8 mouse cellular contexts compared by ENCODE assay signal in the genomic region with DNA sequence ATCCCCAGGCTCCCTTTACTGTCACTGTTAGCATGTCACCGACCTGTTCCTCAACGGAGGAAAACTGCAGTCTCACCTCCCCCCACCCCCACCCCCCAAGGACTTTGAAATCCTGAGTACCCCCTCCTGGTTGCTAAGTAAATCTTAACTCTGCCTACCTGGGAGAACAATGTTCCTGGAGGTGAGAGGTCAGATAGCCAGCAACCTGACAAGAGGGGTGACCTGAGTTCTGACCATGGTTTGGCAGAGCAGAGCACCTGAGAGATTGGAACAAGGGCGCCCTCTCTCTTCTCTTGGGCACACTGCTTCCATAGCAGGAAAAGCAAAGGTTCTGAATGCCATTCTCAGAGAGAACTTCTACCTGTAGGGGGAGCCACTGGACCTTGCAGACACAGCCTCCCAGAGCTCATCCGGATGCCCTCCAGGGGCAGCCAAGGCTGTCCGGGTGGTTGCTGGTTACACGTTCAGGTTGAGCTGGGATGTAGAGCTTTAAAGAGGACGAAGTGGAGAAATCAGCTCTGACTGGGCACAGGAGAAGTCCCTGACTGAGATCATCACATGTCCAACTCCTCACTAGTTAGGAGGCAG. TPM values are rescaled to one million over a fixed set of nuclear protein-coding genes. Genes with fewer than 3 reads are reported as not detected.
DNase-seq lines count a peak whose midpoint lies in the region; ATAC-seq and TF ChIP-seq lines count a peak whose summit lies in the region.
"Had no signal": no experiment of that assay in that cellular context is flagged by ENCODE, and none has a peak within 500 bp of the region (broad histone marks: within the 10 kb centered on the region; RNA-seq: fewer than 3 reads in every experiment).

No protein-coding gene starts in this region.

- TF ChIP-seq CTCF in hindbrain, postnatal 0 days (IDR thresholded peaks at IDR 0.05; ENCODE audit: low read depth): peak; percentile 81

- peaks cover 14% of the 10 kb centered on the region for H3K36me3 ChIP-seq in hindbrain, postnatal 0 days (ENCODE audit: insufficient read depth, low read length)

- no peak overlapping the region for H3K4me3 ChIP-seq in hindbrain, postnatal 0 days (ENCODE audit: low read length)
- H3K4me3 ChIP-seq: heart, embryonic 13.5 days had no signal

- H3K9me3 ChIP-seq in hindbrain, postnatal 0 days (ENCODE audit: low read length): no peaks in the 10 kb centered on the region
- H3K9me3 ChIP-seq: heart, embryonic 13.5 days had no signal

- no peak overlapping the region for H3K9ac ChIP-seq in hindbrain, postnatal 0 days (replicated peaks; ENCODE audit: low read length)
- H3K9ac ChIP-seq: heart, embryonic 13.5 days had no signal

- H3K4me2 ChIP-seq in hindbrain, postnatal 0 days (ENCODE audit: low read depth, low read length): no peak overlapping the region
- H3K4me2 ChIP-seq: heart, embryonic 13.5 days had no signal

- WGBS in hindbrain, postnatal 0 days: 34% methylated on average over 7 of the region's 7 CpGs

- H3K27me3 ChIP-seq in hindbrain, postnatal 0 days (ENCODE audit: insufficient read depth, low read length): no peaks in the 10 kb centered on the region

- H3K4me1 ChIP-seq in hindbrain, postnatal 0 days (ENCODE audit: insufficient read depth, low read length): no peaks in the 10 kb centered on the region

- peak; percentile 72 for DNase-seq in right cerebral cortex, adult 18-20 months
- DNase-seq in right cerebral cortex, postnatal 25 days: no peak
- DNase-seq in ZHBTc4 (ENCODE audit: low read depth, low spot score) (peak; percentile 93), liver (peak; percentile 55)
- DNase-seq in cerebellum, adult 9-11 months: peak; percentile 60
- peak; percentile 81 for DNase-seq in hindbrain, postnatal 0 days (ENCODE audit: low spot score)
- DNase-seq in retina, embryonic 14.5 days (ENCODE audit: low spot score): peak; percentile 86

- ATAC-seq in hindbrain, postnatal 0 days: peak; percentile 57

- no peak overlapping the region for H3K27ac ChIP-seq in hindbrain, postnatal 0 days
- H3K27ac ChIP-seq: heart, embryonic 13.5 days had no signal

RNA-seq across cellular contexts. Expression of gene Nsun2, which starts 40.6 kb away (rescaled TPM):
- total RNA-seq in hindbrain, postnatal 0 days (2014; rRNA removed): 34.9 and 37.6 TPM in 2 replicates
- 61.5 and 62.1 TPM in 2 replicates for polyA plus RNA-seq in hindbrain, postnatal 0 days (2015; fragmentation: Nextera tagmentation; extraction: Ambion mirVana)

RNA-seq across cellular contexts. Expression of gene Tent4a, which starts 41.4 kb away (rescaled TPM):
- 22.3 and 22.6 TPM in 2 replicates for total RNA-seq in hindbrain, postnatal 0 days (2014; rRNA removed)
- 4.8 and 5.1 TPM in 2 replicates for polyA plus RNA-seq in hindbrain, postnatal 0 days (2015; fragmentation: Nextera tagmentation; extraction: Ambion mirVana)
